Mouse (Mus musculus) thymus, postnatal 25 days (tissue): ENCODE measurements around the gene Rbm20.
A peak's percentile ranks its signal among the peaks of the same experiment; 100 is the strongest.

ENCODE experiments used
- DNase-seq: peaks from one replicate; pipeline ENCODE4 v3.0.0; 2022

Rbm20 gene

DNA sequence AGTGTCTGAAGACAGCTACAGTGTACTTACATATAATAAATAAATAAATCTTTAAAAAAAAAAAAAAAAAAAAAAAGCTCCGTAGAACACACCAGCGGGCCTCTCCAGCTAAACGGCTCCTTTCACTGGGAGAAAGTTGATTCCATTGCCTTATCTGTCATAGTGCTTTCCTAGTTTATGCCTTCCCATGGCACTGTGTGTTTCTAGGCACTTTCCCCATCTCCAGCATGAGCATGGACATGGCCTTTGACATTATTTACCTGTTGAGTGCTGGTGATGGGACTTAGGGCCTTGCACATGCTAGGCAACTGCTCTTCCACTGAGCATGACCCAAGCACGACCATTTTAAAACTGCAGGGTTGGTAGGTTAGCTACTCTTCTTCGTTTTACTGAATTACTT, 46.9 kb downstream of the Rbm20 start:
- no peak for DNase-seq

DNA sequence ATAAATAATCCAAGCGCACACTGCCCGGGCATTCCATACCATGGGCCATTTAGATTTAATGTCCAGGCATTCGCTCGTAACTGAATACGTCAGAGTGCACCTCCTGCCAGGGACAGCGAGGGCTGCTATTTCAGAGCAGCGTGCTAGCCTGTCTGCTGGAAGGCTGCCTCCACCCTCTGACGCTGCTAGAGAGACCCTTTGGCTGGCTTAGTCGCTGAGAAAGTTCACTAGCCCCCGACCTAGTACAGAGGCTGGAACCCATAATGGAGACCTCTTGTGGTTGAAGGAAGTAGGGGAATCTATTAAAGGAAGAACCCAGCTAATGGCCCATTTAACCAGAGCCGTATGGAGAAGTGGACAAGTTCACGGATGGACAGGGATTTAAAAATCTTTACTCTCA, 49.2 kb downstream of the Rbm20 start:
- DNase-seq, result no peak

DNA sequence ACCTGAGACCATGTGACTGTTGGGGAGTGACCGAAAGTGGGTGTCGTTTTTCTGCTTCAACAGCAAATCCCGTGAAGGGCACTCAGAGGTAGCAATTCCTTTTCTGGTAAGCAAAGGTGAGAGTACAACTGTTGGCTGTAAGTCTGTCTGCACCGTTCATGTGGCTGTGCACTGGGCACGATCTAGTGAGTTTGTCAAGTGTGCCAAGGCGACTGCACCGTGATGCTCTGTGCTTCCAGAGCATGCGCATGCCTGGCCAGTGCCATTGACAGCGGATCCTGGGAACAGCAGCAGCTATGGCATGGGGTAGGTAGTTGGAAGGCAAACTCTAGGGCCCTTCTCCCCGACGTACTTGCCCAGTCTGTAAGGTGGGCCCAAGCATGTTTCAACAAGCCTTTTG, 49.6 kb downstream of the Rbm20 start:
- no peak for DNase-seq

DNA sequence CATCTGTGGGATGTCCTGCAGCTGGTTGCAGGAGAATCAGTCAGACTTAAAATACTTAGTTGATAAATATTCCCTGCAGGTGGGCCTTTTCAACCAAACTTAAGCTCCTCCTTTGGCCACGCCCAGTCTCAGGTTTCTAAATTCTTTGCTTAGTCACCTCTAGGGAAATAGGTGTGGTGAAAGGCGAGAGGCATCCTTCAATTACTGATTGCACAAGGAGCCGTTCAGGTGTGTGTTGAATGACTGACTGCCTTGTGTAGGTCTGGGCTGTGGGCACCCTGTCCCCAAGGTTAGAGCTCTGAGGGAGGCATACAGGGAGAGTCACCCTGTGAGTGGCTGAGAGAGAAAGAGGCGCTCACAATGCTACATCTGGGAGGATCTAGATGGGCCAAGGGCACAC, 50.2 kb downstream of the Rbm20 start:
- DNase-seq, result no peak

DNA sequence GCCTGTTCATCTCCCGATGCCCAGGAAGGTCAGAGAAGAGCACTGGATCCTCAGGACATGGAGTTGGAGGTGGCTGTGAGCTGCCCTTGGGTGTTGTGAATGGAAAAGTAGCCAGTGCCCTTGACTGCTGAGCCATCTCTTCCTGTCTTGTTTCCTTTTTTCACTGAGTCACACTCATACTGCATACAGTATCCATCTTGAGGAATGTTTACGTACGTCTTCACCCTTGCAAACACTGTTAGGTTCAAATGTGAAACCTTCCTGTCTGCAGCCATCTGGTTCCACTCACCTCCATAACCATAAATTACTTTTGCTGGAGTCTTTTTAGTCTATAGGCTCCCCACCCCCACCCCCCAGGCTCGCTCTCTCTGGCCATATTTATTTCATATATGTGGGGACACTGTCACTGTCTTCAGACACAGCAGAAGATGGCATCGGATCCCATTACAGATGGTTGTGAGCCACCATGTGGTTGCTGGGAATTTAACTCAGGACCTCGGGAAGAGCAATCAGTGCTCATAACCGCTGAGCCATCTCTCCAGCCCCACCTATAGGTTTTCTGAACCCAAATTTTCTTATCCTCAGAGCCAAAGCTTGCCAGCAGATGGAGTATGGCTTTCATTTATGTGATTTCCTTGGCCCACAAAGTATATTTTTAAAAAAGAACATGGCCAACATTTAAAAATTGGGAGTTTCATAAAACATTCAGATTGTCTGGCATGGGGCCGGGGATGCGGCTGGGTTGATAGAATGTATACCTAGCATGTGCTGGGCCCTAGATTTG, 51.0 kb downstream of the Rbm20 start:
- no peak for DNase-seq

DNA sequence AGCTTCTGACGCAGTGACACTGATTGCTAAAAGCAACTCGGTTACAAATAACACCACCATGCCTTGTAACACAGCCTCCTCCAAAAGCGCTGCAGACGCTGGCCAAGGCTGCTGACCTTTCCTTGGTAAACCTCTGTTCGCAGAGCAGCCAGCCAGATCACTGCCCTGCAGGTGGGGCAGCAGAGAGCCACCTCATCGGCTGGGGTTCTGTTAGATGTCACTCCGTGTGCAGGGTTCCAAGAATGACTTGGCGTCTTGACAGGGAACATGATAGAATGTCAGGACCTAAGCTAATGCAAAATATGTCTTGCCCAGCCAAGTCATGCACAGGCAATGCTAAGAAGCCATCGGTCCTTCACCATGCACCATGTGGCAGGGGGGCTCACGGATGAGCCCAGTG, 52.8 kb downstream of the Rbm20 start:
- DNase-seq, result no peak

DNA sequence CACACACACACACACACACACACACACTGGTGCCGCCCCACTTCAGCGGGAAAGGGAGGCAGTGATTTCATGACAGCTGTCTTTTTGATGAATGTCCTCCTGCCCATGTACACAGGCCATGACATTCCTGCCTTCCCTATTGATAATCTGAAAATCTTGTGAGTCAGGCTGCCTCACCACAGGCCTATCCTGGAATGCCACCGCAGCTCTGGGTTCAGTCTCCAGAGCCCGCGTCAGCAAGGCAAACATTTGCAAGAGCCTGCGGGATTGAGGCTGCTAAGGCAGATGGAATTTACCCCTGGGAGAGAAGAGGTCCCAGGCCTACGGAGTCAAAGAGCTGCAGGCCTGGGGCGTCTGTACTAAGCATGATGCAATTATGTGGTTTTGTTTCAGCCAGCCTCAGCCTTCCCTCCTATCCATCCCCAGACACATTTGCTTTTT, 54.7 kb downstream of the Rbm20 start:
- no peak for DNase-seq

DNA sequence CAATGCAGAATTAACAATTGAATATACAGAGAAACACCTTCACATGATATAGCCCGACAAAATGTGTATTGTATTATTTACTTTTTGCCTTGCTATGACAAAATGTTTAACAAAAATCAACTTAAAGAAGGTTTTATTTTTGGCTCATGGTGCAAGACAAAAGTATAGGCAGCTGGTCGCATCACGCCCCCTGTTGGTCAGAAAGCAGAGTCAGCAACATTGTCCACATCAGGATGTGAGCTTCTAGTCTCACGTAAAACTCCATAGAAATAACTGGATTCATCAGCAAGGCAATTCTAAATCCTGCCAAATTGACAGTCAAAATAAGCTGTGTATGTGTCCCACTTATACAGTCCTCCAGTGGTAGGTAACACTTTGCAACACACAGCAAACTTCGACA, 57.7 kb downstream of the Rbm20 start:
- no peak for DNase-seq

DNA sequence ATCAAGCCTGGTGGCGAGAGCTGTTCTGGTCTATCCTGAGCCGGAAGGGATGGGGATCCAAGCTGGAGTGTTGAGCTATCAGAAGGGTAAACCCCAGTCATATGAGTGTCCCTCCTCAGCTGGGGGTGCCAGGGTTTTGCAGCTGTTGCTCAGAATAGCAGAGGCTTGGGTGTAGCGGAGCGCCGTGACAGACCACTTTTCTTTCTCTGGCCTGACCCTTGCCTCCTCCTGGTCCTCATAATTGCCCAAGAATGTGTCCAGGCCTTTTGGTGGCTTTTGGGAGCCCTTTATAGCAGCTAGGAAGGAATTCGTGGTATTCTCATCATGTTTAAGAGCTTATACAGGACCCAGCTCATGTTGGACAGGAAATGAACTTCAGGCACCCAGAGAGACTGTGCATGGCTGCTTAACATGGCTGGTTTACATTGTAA, 61.6 kb downstream of the Rbm20 start:
- DNase-seq, result no peak

DNA sequence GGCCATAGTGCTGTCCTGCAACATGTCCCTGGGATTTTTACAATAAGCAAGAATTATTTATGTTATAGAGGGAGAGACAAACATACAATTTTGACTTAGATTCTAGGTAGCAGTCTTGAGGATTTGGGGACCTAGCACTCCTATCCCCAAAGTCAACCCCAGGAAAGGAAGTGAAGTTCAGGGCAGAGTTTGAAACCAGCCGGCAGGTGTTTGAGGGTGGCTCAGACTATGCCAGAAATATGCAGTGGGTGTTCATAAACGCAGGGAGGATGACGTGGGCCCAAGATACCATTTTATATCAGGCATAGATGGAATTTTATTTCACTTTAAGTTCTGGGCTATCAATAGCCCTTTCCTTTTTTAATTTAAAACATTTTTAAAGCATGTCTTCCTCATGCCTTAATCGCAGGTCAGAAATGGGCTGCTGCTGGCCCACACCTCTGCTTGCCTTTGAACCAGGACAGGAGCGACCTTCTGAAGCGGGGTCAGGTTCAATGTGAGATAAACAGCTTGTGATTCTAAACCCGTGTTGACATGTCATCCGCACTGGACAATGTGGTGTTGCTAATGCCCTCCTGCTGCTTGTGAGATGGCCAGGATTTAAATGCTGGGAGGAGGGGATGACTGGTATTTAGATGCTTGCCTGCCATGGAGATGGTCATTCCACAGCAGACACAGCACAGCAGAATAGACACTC, 62.6 kb downstream of the Rbm20 start:
- DNase-seq, result no peak

DNA sequence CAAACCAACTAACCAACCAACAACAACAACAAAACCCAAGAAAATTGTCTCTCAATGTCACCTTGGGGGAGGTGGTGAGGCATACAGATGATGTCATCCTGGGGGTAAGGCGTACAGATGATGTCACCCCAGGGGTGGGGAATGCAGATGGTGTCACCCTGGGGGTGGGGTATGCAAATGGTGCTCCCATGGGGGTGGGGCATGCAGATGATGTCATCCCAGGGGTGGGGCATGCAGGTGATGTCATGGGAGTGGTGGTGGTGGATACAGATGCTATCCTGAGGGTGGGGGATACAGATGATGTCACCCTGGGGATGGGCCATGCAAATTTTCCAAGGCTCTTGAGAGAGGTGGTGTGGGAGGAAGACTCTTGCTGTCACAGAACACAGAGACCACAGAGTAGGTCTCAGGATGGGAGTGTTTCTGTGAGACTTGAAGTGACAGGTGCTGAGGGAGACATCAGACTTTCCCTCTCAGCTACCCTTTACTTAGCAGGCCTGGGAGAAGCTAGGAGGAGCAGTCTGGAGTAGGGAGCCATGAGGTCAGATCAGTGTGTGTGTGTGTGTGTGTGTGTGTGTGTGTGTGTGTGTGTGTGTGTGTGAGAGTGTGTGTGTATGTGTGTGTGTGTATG, 63.8 kb downstream of the Rbm20 start:
- no peak for DNase-seq

DNA sequence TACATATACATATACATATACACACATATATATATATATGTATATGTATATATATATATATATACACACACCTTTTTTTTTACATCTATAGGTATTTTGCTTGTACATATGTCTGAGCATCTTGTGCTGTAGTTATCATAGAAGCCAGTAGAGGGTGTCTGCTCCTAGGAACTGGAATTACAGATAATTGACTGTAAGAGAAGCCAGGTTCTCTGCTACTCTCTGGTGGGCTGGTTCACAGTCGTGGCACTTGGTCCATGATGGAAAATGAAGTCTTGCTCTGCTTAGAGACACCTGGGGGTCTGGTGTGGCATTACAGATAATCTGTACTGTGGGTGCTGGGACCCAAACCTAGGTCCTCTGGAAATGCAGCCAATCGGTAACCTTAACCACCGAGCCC, 64.8 kb downstream of the Rbm20 start:
- DNase-seq, result no peak

DNA sequence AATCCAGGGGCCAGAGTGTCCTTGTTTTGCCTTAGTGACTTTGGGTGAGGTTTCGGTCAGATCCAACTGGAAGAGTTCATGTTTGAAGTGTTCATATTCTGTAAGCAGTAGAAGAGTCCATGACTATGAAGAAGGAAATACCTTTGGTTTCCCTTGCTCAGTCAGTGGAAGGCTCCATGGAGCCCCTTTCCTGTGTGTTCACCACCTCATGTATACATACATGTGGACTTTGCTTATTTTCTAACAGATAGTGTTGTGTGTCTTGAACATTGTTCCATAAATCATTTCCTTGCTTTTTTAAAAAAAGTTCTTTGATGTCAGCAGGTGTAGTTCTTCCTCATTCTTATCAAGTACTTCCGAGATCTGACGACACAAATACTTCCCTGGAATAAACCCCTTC, 68.2 kb downstream of the Rbm20 start:
- DNase-seq, result no peak

DNA sequence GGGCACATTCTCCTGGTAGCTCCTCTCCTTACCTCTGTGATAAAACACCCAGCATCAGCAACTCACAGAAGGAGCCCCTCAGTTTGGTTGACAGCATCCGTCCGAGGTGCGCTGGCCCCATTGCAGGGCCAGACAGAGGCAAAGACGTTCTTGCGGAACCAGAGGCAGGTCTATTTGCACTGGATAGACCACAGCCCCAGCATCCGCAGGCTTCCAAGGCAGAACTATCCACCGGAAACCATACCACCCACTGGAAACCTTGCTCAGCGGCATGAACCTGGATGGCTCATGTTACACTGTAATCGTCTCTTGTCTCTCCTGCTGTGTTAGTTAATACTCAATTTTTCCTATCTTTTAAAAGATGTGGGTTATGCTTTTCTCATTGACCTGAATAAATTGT, 69.0 kb downstream of the Rbm20 start:
- no peak for DNase-seq

DNA sequence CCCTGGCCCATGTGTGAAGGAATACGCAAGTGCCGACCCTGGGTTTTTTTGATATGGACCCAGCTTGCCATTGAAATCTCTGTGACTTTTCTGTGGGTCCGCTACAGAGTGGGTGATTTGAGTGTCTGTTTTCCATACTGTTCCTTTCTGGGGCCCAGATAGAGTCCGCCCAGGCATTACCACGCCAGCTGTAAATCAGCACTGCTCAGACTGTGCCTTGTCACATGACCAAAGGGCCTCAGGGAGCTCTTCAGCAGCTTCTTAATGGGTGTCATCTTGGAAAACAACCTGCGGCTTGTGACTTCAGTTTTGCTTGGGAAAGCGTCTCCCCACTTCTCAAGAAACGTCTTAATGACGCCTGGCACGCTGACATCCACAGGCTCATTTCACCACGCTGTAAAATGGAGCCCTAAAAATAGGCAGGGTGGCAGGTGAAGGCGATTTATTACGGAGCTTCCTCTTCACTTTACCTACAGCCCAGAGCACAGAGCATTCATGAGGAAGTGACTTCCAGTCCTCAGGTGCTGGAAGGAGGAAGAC, 71.2 kb downstream of the Rbm20 start:
- DNase-seq, result no peak

DNA sequence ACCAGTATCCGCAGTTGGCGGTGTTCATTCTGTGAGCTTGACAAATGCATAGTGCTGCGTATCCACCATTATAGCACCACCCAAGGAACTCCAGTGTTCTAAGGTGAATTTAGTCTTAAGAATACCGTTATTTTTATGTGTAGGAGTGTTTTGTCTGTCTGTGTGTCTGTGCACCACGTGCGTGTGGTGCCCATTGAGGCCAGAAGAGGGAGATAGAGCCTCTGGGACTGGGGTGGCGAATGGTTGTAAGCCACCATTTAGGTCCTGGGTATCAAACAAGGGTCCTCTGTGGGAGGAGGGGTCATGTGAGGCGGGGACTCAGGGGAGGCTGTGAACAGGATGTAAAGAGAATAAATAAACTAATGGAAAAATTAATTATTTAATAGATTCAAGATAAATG, 72.2 kb downstream of the Rbm20 start:
- no peak for DNase-seq

DNA sequence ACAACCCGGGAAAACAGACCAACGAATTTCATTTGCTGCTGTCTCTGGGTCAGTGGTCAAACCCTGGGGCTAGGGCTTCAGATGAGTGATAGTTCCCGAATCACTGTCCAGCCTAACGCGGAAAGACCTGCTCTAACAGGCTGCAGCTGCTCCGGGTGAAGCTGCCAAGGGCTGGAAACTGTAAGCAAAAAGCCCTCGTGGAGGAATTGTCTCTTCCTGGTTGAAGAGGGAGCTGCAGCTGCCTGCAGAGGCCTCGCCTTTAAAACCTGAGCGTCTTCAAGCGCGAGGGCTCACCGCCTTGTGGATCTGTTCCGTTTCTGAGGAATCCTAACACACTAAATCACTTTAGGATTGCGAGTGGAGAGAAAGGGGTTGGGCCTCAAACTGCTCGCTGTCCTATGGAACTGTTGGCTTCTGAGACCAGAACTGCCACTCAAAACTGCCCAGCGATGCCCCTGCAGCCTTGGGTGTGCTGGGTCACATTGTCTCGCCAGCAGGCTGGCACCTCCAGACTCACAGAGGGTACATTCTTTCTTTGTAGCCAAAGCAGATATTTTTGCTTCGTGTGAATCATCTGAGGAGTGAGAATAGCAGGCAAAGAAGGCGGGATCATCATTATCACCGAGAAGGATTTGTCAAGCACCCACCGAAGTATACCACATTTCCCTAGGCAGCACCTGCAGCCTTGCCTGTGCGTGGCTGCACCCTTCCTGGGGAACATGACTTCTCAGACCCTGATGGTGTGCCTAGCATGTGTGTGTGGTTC, 74.5 kb downstream of the Rbm20 start:
- DNase-seq, result no peak

DNA sequence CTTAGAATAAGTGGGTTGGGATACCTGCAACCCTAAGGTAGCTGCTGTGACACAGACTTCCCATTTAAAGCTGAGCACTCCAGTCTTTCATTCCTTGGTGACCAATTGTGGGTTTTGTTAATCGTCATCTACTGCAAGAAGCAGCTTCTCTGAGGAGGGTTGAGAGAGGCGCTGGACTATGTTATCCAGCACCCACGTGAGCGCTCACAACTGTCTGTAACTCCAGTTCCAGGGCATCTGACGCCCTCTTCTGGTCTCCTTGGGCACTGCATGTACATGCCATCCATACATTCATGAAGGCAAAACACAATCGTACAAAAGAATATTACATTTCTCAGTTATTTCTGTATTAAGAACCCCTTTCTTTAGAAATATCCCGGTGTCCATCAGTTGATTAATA, 75.9 kb downstream of the Rbm20 start:
- no peak for DNase-seq

DNA sequence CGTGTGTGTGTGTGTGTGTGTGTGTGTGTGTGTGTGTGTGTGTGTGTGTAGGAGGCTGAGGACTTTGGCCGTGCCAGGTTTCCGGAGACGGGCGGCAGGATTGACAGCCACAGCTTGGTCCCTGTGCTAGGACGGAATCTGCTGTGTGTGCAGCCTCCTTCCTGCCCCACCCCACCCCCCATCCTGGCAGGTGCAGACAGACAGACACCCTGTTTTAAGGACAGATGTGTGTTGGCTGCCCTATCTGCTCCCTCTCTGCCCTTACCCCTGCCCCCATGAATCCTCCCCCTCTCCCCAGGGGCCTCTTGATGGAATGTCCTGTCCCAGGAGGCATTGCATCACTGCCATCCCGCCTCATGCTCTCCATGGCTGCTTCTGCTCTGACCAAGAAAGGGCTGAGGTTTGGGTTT, 77.3 kb downstream of the Rbm20 start:
- DNase-seq, result peak; percentile 46

DNA sequence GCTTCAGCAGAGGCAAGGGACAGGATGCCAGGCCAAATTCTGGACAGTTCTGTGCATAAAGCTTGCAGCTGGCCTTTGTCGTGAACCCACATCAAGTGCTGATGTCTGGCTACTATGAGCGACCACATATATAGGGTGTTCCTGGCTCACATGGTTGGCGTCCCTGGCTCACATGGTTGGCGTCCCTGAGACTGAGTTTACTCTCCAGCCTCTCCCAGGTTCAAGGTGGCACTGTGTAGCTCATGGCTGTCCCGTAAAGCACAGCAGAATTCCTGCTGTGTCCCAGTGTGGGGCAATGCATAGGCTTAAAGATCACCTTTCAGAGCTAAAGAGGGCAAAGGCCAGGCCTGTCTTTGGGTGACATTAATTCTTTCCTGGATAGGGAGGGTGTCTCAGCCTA, 78.2 kb downstream of the Rbm20 start:
- no peak for DNase-seq

DNA sequence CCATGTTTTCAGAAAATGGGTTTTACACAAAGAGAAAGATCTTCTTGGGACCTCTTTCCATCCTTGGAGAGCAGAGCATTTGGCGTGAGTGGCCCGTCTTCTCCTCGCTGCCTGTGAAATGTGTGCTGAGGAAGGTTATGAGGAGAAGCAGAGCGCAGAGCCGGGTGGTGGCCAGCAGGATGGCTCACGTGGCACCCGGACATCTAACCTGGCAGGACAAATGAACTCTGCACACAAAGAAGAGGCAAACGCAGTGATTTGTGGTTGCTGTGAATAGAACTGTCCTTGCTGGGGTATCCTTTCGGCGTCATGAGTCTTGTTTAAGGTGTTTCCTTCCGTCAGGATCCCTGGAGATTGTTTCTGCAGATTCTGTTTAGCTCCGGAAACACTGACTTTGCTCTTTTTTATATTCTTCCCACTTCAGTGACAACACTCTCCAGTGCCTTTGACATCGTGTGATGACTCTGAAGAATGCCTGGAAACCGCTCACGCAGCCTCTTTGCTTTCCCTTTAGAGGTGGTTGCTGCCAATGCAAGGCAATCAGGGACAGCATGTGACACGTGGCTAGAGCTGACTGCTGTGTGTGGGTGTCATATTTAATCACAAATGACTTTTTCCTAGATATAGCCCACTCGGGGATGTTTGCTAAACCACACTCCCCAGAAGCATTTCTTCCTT, 80.5 kb downstream of the Rbm20 start:
- no peak for DNase-seq

DNA sequence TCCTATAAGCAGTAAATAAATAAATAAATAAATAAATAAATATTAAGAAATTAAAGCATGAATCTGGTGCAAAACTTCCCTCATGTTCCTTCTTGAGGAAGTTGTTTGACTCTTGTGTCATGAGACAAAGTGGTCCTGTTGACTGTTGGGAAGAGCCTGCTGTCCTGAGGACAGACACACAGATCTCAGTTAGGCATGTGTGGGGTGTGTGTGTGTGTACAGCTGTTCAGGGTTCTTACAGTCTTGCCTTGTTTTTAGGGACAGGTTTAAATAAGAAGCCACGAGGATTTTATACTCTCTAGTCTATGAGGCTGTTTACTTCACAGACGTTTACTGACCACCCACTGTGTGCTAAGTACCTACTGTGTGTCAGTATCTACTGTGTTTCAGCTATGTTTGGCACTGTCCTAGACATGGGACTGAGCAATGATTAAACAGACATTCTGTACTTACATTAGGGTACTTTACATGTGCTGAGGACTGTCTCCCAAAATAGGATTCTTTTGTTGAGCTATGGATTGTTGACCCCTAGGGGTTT, 81.8 kb downstream of the Rbm20 start:
- DNase-seq, result no peak
